Mouse (Mus musculus) C2C12 (cell line): Measurements from ENCODE around the gene Itch.

Experiments
- CTCF ChIP-seq: IDR thresholded peaks from one replicate; pipeline ENCODE4 v1.5.1; 2011; ENCODE audit not compliant: control insufficient read depth, insufficient read depth, insufficient read length
- FOSL1 ChIP-seq: IDR thresholded peaks from one replicate; pipeline ENCODE4 v1.8.0; 2011; ENCODE audit warnings: mild to moderate bottlenecking, low read length; ENCODE audit not compliant: poor library complexity, insufficient read depth, severe bottlenecking
- MAX ChIP-seq: IDR thresholded peaks from one replicate; pipeline ENCODE4 v1.6.1; 2011; ENCODE audit warnings: mild to moderate bottlenecking, control low read depth
- USF1 ChIP-seq: IDR thresholded peaks from one replicate; pipeline ENCODE4 v1.6.1; 2011; ENCODE audit warnings: low read depth, mild to moderate bottlenecking, control low read depth, moderate library complexity

DNA sequence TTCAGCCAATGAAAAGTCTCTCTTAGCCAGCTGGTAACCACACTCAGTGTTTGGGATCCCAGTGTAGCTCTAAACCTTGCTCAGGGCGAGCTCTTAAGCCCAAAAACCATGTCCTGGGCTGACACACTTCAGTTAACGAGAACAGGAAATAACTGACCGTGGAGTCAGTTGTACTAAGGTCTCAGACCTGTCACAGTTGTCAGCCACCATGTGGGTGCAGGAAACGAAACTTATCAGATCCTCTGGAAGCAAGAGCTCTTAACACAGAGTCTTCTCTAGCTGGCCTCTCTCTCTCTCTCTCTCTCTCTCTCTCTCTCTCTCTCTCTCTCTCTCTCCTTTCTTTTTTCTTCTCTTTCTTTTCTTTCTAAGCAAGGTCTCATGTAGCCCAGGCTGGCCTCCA lies 39.9 kb upstream of the Itch start:
- TF ChIP-seq FOSL1 (no peak), USF1 (no peak), CTCF (no peak), MAX (no peak)
